Mouse (Mus musculus) kidney, adult 2 months (tissue): ENCODE results near the gene Pdzd7. TPM values are rescaled to one million over a fixed set of nuclear protein-coding genes. Genes with fewer than 3 reads are reported as not detected.

ENCODE experiments used
- DNase-seq: peaks from one replicate; pipeline ENCODE4 v3.0.0; 2021
- H3K27ac ChIP-seq: fragments of 200-500 bp; 2 replicates; pipeline ENCODE4 v1.5.1; 2012; ENCODE audit warnings: low read depth, low read length, control low read depth, inconsistent platforms; ENCODE audit not compliant: insufficient read depth
- H3K27me3 ChIP-seq: fragments of 200-500 bp; replicated peaks from 2 replicates; pipeline ENCODE4 v1.6.1; 2012; ENCODE audit warnings: mild to moderate bottlenecking, moderate library complexity, low read length, inconsistent platforms; ENCODE audit not compliant: control insufficient read depth, insufficient read depth
- H3K36me3 ChIP-seq: fragments of 200-500 bp; 2 replicates; pipeline ENCODE4 v1.6.1; 2012; ENCODE audit warnings: mild to moderate bottlenecking, moderate library complexity, low read length, inconsistent platforms; ENCODE audit not compliant: control insufficient read depth, insufficient read depth
- H3K4me1 ChIP-seq: fragments of 200-500 bp; 2 replicates; pipeline ENCODE4 v1.6.1; 2011; ENCODE audit warnings: low read length; ENCODE audit not compliant: control insufficient read depth, insufficient read depth
- H3K4me3 ChIP-seq: fragments of 200-500 bp; 2 replicates; pipeline ENCODE4 v1.5.1; 2011; ENCODE audit warnings: mild to moderate bottlenecking, low read depth, low read length, control low read depth; ENCODE audit not compliant: insufficient read depth
- CTCF ChIP-seq: fragments of 200-500 bp; conservative IDR thresholded peaks from 2 replicates; pipeline ENCODE4 v1.5.1; 2011; ENCODE audit warnings: low read depth, mild to moderate bottlenecking, control low read depth, low read length, moderate library complexity, mixed read lengths; ENCODE audit not compliant: insufficient read depth, insufficient read length
- POLR2A ChIP-seq: fragments of 200-500 bp; IDR thresholded peaks from one replicate; pipeline ENCODE4 v1.6.1; 2011; ENCODE audit warnings: low read depth, low read length, control low read depth
- WGBS: fragments of 180-500 bp; shearing (Covaris S2); methylation state at CpG from one replicate; pipeline ENCODE4 v1.1.7; 2018; 5-methylcytosine and 5-hydroxymethylcytosine counted together
- polyA plus RNA-seq: library from polyadenylated mRNA; depleted of rRNA; stranded (reverse); fragments of >200 nt; gene quantifications from 2 replicates; pipeline ENCODE4 v1.2.3, GENCODE M21; 2012

The Pdzd7 gene
- polyA plus RNA-seq, 1 experiment = 0.74 TPM

- WGBS = 30% methylated on average over 6 of the region's 6 CpGs
- peak; percentile 70 for DNase-seq
- Histone ChIP-seq H3K27ac (no peak overlapping the region), H3K36me3 (no peaks in the 10 kb centered on the region), H3K27me3 (no peaks in the 10 kb centered on the region), H3K4me1 (peaks cover 13% of the 10 kb centered on the region), H3K4me3 (no peak overlapping the region)
- TF ChIP-seq CTCF (peak; percentile 18; the same call in 1 of the 2 replicates), POLR2A (no peak)
Measured at GRCm38 (mm10) chr19:45012636-45013035, 32.9 kb downstream of the Pdzd7 start.

GRCm38 (mm10) chr19:45012219-45012618, 33.3 kb downstream of the Pdzd7 start:
- WGBS = 86% methylated on average over 8 of the region's 8 CpGs
- Histone ChIP-seq H3K4me3 (no peak overlapping the region), H3K27ac (no peak overlapping the region), H3K4me1 (peaks cover 17% of the 10 kb centered on the region), H3K27me3 (no peaks in the 10 kb centered on the region), H3K36me3 (no peaks in the 10 kb centered on the region)
- TF ChIP-seq POLR2A (no peak), CTCF (no peak)
- DNase-seq = no peak

DNA sequence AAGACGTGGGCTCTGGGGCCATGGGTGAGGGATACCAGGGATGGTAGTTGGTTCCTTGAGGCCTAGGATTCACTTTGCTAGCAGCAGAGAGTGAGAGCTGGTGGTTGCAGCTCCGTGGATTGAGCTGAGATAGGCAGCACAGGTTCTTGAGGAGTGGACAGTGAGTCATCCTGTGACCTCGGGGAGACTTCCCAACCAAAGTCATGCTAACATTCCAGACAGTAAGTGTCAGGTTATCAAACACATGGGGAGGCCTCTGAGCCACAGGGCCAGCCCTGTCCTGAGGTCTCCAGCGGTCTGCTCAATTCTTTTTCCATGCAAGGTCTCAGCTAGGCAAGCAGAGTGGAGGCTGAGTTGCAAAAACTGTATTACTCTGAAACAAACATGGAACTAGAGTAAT, 34.9 kb downstream of the Pdzd7 start:
- TF ChIP-seq POLR2A (no peak), CTCF (no peak)
- no peaks in the 10 kb centered on the region for H3K27me3 ChIP-seq
- DNase-seq = no peak
- no peaks in the 10 kb centered on the region for H3K36me3 ChIP-seq
- WGBS = 87% methylated on average over 4 of the region's 4 CpGs
- peaks cover 22% of the 10 kb centered on the region for H3K4me1 ChIP-seq
- H3K27ac ChIP-seq = no peak overlapping the region
- no peak overlapping the region for H3K4me3 ChIP-seq

GRCm38 (mm10) chr19:45007425-45008191, 37.9 kb downstream of the Pdzd7 start:
- H3K27ac ChIP-seq = no peak overlapping the region; the same call in 1 of the 2 replicates
- TF ChIP-seq CTCF (no peak), POLR2A (no peak)
- no peaks in the 10 kb centered on the region for H3K27me3 ChIP-seq
- peaks cover 19% of the 10 kb centered on the region for H3K4me1 ChIP-seq
- no peaks in the 10 kb centered on the region for H3K36me3 ChIP-seq
- peak; percentile 92 for DNase-seq
- peak overlapping the region; percentile 98; the same call in 1 of the 2 replicates for H3K4me3 ChIP-seq
- 58% methylated on average over 20 of the region's 20 CpGs for WGBS

GRCm38 (mm10) chr19:45007021-45007420, 38.5 kb downstream of the Pdzd7 start:
- no peak overlapping the region; the same call in 1 of the 2 replicates for H3K27ac ChIP-seq
- TF ChIP-seq CTCF (no peak), POLR2A (no peak)
- H3K36me3 ChIP-seq = no peaks in the 10 kb centered on the region
- no peak for DNase-seq
- H3K4me1 ChIP-seq = peaks cover 19% of the 10 kb centered on the region
- H3K27me3 ChIP-seq = no peaks in the 10 kb centered on the region
- peak overlapping the region; percentile 98 for H3K4me3 ChIP-seq
- 20% methylated on average over 17 of the region's 17 CpGs for WGBS

DNA sequence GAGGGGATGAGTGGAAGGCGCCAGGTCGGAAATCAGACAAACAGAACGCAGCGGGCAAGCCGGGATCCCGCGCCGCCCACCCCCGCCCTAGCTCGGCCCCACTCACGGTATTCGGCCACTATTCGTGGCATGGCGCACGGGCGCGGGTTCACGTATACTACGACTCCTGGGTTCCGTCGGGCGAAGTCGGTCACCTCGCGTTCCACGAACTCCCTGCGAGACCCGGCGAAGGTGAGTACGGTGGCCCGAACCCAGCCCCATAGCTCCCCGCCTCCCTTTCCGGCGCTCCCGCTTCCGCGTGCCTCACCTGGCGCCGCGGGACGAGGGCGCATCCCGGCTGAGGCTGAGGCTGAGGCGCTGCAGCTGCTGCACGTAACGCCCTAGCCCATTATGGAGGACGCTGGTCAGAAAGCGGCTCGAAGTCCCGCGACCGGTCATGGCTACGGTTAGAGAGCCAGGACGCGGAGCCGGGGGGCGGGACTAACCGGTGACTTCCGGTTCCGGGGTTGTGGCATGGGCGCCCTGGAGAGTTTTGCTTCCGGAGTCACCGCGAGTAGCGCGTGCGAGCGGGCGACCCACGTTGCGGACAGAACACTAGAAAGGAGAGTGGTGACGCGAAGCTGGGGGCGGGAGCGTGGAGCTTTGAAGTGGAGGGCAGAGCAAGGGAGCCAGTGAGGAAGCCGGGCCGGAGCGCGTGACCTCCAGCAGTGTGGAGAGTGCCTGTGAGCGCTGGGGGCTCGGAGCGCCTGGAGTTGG, 39.4 kb downstream of the Pdzd7 start, which contains the start of gene Mrpl43:
TSS of gene Mrpl43 (minus strand) at position 486 of the 756 bp plus-strand sequence.
- H3K27me3 ChIP-seq = no peaks in the 10 kb centered on the region
- TF ChIP-seq CTCF (no peak), POLR2A (peak; percentile 23)
- under 1% methylated on average over 82 of the region's 82 CpGs for WGBS
- H3K4me1 ChIP-seq = peaks cover 19% of the 10 kb centered on the region
- DNase-seq = peak; percentile 97
- no peaks in the 10 kb centered on the region for H3K36me3 ChIP-seq
- H3K4me3 ChIP-seq = peak within 1 kb of the TSS; percentile 98
- peak within 1 kb of the TSS; percentile 92 for H3K27ac ChIP-seq

DNA sequence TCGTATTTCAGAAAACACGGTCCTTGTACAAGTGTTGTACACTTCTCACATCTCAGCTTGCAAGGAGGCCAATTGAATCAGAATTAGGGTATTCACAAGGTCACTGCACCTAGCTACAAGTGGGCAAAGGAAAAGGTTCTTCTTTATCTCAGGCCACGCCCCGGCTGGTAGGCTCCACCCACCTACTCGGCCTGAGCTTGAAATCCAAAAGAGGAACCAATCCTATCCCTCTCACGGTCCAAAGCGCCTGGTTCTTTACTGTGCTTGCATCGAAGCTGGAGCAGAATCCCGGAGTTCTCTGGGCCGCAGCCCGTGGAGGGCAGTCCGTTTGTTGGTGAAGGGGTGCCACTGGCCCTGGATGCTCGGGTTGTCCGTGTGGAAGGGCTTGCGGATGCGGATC, 40.1 kb downstream of the Pdzd7 start, which contains the start of gene Twnk:
TSS of gene Twnk (plus strand) at position 220 of the 400 bp plus-strand sequence.
- Histone ChIP-seq H3K4me3 (peak within 1 kb of the TSS; percentile 98), H3K27ac (peak within 1 kb of the TSS; percentile 92), H3K36me3 (no peaks in the 10 kb centered on the region), H3K27me3 (no peaks in the 10 kb centered on the region), H3K4me1 (peaks cover 19% of the 10 kb centered on the region)
- whole genome bisulfite sequencing = 8% methylated on average over 16 of the region's 16 CpGs
- DNase-seq = peak; percentile 82
- TF ChIP-seq POLR2A (no peak), CTCF (no peak)
